Mouse (Mus musculus): ENCODE data around the gene Cpsf3.
A peak's percentile ranks its signal among the peaks of the same experiment; 100 is the strongest.

The Cpsf3 gene

GRCm38 (mm10) chr12:21298856-21299255, 13.7 kb downstream of the Cpsf3 start:
- DNase-seq: no peak

- DNase-seq: no peak
Observed at GRCm38 (mm10) chr12:21301324-21301723, 16.1 kb downstream of the Cpsf3 start.

GRCm38 (mm10) chr12:21301932-21302331, 16.7 kb downstream of the Cpsf3 start:
- DNase-seq: no peak

GRCm38 (mm10) chr12:21302361-21302783, 17.2 kb downstream of the Cpsf3 start:
- DNase-seq: no peak

- DNase-seq: no peak
Observed at GRCm38 (mm10) chr12:21305741-21306140, 20.6 kb downstream of the Cpsf3 start.

GRCm38 (mm10) chr12:21306721-21307120, 21.5 kb downstream of the Cpsf3 start:
- DNase-seq: no peak

- no peak for DNase-seq
Observed at GRCm38 (mm10) chr12:21312201-21312600, 27.0 kb downstream of the Cpsf3 start.

GRCm38 (mm10) chr12:21315923-21316868, 31.0 kb downstream of the Cpsf3 start, which contains the start of gene Iah1:
Gene Iah1 (plus strand): TSS chr12:21316389.
- DNase-seq: peak; percentile 89 to 90

GRCm38 (mm10) chr12:21316869-21317265, 31.7 kb downstream of the Cpsf3 start:
- peak; percentile 67 for DNase-seq

GRCm38 (mm10) chr12:21318143-21318895, 33.1 kb downstream of the Cpsf3 start:
- DNase-seq: peak; percentile 69 to 76

- peak; percentile 65 to 73 for DNase-seq
Observed at GRCm38 (mm10) chr12:21320317-21320716, 35.1 kb downstream of the Cpsf3 start.

GRCm38 (mm10) chr12:21321170-21321569, 36.0 kb downstream of the Cpsf3 start:
- DNase-seq: no peak

GRCm38 (mm10) chr12:21322296-21322695, 37.1 kb downstream of the Cpsf3 start:
- DNase-seq: no peak

GRCm38 (mm10) chr12:21322856-21323255, 37.7 kb downstream of the Cpsf3 start:
- no peak for DNase-seq

- DNase-seq: no peak
Observed at GRCm38 (mm10) chr12:21324101-21324500, 38.9 kb downstream of the Cpsf3 start.

GRCm38 (mm10) chr12:21325266-21325665, 40.1 kb downstream of the Cpsf3 start:
- DNase-seq: no peak

GRCm38 (mm10) chr12:21326325-21326724, 41.1 kb downstream of the Cpsf3 start:
- no peak for DNase-seq

GRCm38 (mm10) chr12:21329661-21330400, 44.6 kb downstream of the Cpsf3 start:
- no peak for DNase-seq

GRCm38 (mm10) chr12:21330961-21331576, 45.9 kb downstream of the Cpsf3 start:
- DNase-seq: no peak

GRCm38 (mm10) chr12:21331711-21332110, 46.5 kb downstream of the Cpsf3 start:
- DNase-seq: no peak

GRCm38 (mm10) chr12:21333021-21333420, 47.8 kb downstream of the Cpsf3 start:
- DNase-seq: no peak

GRCm38 (mm10) chr12:21333766-21334165, 48.6 kb downstream of the Cpsf3 start:
- no peak for DNase-seq
